Mouse (Mus musculus): ENCODE measurements around the gene Psmb3. TPM values are rescaled to one million over a fixed set of nuclear protein-coding genes. Genes with fewer than 3 reads are reported as not detected.
A peak's percentile ranks its signal among the peaks of the same experiment; 100 is the strongest.

The Psmb3 gene
- polyA plus RNA-seq, 1 experiment from 2014 or later = 430 TPM

GRCm38 (mm10) chr11:97660734-97661647, 42.2 kb upstream of the Psmb3 start:
- 4% methylated on average over 27 of the region's 27 CpGs for WGBS

GRCm38 (mm10) chr11:97661648-97662133, 41.5 kb upstream of the Psmb3 start:
- peak overlapping the region; percentile 98 for H3K27ac ChIP-seq (ENCODE audit: low read length)
- peak overlapping the region; percentile 74 for H3K4me2 ChIP-seq (ENCODE audit: low read depth, low read length)
- peak overlapping the region; percentile 92 for H3K9ac ChIP-seq (ENCODE audit: low read length)
- peaks cover 12% of the 10 kb centered on the region for H3K36me3 ChIP-seq (ENCODE audit: control insufficient read depth, insufficient read depth, low read length)
- peak overlapping the region; percentile 87 for H3K4me3 ChIP-seq (ENCODE audit: low read length)
- peaks cover 7% of the 10 kb centered on the region for H3K27me3 ChIP-seq (ENCODE audit: control insufficient read depth, insufficient read depth, low read depth, low read length)
- WGBS = 0% methylated on average over 20 of the region's 20 CpGs
- no peaks in the 10 kb centered on the region for H3K9me3 ChIP-seq (ENCODE audit: control insufficient read depth, low read length)
- ATAC-seq (ENCODE audit: low read depth) = peak; percentile 16; the same call in 1 of the 2 replicates
- H3K4me1 ChIP-seq (replicated peaks; ENCODE audit: control insufficient read depth, insufficient read depth, low read length) = peaks cover 41% of the 10 kb centered on the region

More at GRCm38 (mm10) chr11:97660734-97661647, 42.2 kb upstream of the Psmb3 start:
- H3K9me3 ChIP-seq (ENCODE audit: control insufficient read depth, low read length) = no peaks in the 10 kb centered on the region
- no peak for ATAC-seq (ENCODE audit: low read depth)
- peaks cover 41% of the 10 kb centered on the region for H3K4me1 ChIP-seq (replicated peaks; ENCODE audit: control insufficient read depth, insufficient read depth, low read length)
- H3K4me3 ChIP-seq (ENCODE audit: low read length) = peak overlapping the region; percentile 87
- peaks cover 7% of the 10 kb centered on the region for H3K27me3 ChIP-seq (ENCODE audit: control insufficient read depth, insufficient read depth, low read depth, low read length)
- peak overlapping the region; percentile 98 for H3K27ac ChIP-seq (ENCODE audit: low read length)
- H3K4me2 ChIP-seq (ENCODE audit: low read depth, low read length) = peak overlapping the region; percentile 74
- H3K9ac ChIP-seq (ENCODE audit: low read length) = peak overlapping the region; percentile 92
- H3K36me3 ChIP-seq (ENCODE audit: control insufficient read depth, insufficient read depth, low read length) = peaks cover 5% of the 10 kb centered on the region

GRCm38 (mm10) chr11:97662207-97662892, 40.8 kb upstream of the Psmb3 start:
- Histone ChIP-seq H3K36me3 (ENCODE audit: control insufficient read depth, insufficient read depth, low read length) (peaks cover 15% of the 10 kb centered on the region), H3K27ac (ENCODE audit: low read length) (peak overlapping the region; percentile 98), H3K9ac (ENCODE audit: low read length) (peak overlapping the region; percentile 92), H3K4me2 (ENCODE audit: low read depth, low read length) (peak overlapping the region; percentile 74), H3K4me3 (ENCODE audit: low read length) (peak overlapping the region; percentile 87), H3K4me1 (replicated peaks; ENCODE audit: control insufficient read depth, insufficient read depth, low read length) (peaks cover 41% of the 10 kb centered on the region), H3K9me3 (ENCODE audit: control insufficient read depth, low read length) (no peaks in the 10 kb centered on the region), H3K27me3 (ENCODE audit: control insufficient read depth, insufficient read depth, low read depth, low read length) (peaks cover 7% of the 10 kb centered on the region)
- peak; percentile 18; the same call in 1 of the 2 replicates for ATAC-seq (ENCODE audit: low read depth)
- WGBS = 2% methylated on average over 21 of the region's 21 CpGs

- ATAC-seq (ENCODE audit: low read depth) = peak; percentile 56
- Histone ChIP-seq H3K4me2 (ENCODE audit: low read depth, low read length) (peak within 1 kb of the TSS; percentile 74), H3K4me1 (replicated peaks; ENCODE audit: control insufficient read depth, insufficient read depth, low read length) (peaks cover 41% of the 10 kb centered on the region), H3K4me3 (ENCODE audit: low read length) (peak within 1 kb of the TSS; percentile 87), H3K36me3 (ENCODE audit: control insufficient read depth, insufficient read depth, low read length) (peaks cover 19% of the 10 kb centered on the region), H3K9ac (ENCODE audit: low read length) (peak within 1 kb of the TSS; percentile 92), H3K27me3 (ENCODE audit: control insufficient read depth, insufficient read depth, low read depth, low read length) (peaks cover 7% of the 10 kb centered on the region), H3K9me3 (ENCODE audit: control insufficient read depth, low read length) (no peaks in the 10 kb centered on the region), H3K27ac (ENCODE audit: low read length) (peak within 1 kb of the TSS; percentile 98)
- 0% methylated on average over 15 of the region's 76 CpGs for WGBS
These were observed 40.2 kb upstream of the Psmb3 start, which contains the start of gene Mllt6 for GRCm38 (mm10) chr11:97662893-97663527. Gene Mllt6, plus strand, starts transcription at chr11:97663414.

GRCm38 (mm10) chr11:97663528-97664338, 39.5 kb upstream of the Psmb3 start:
- Histone ChIP-seq H3K4me1 (replicated peaks; ENCODE audit: control insufficient read depth, insufficient read depth, low read length) (peaks cover 40% of the 10 kb centered on the region), H3K9ac (ENCODE audit: low read length) (peak overlapping the region; percentile 87), H3K27me3 (ENCODE audit: control insufficient read depth, insufficient read depth, low read depth, low read length) (peaks cover 7% of the 10 kb centered on the region), H3K27ac (ENCODE audit: low read length) (peak overlapping the region; percentile 98), H3K4me3 (ENCODE audit: low read length) (peak overlapping the region; percentile 87), H3K9me3 (ENCODE audit: control insufficient read depth, low read length) (no peaks in the 10 kb centered on the region), H3K4me2 (ENCODE audit: low read depth, low read length) (peak overlapping the region; percentile 74), H3K36me3 (ENCODE audit: control insufficient read depth, insufficient read depth, low read length) (peaks cover 24% of the 10 kb centered on the region)
- WGBS = 0% methylated on average over 33 of the region's 57 CpGs
- peak; percentile 21 for ATAC-seq (ENCODE audit: low read depth)

- ATAC-seq (ENCODE audit: low read depth) = no peak
- peaks cover 26% of the 10 kb centered on the region for H3K36me3 ChIP-seq (ENCODE audit: control insufficient read depth, insufficient read depth, low read length)
- H3K4me2 ChIP-seq (ENCODE audit: low read depth, low read length) = peak overlapping the region; percentile 74
- no peaks in the 10 kb centered on the region for H3K9me3 ChIP-seq (ENCODE audit: control insufficient read depth, low read length)
- peaks cover 7% of the 10 kb centered on the region for H3K27me3 ChIP-seq (ENCODE audit: control insufficient read depth, insufficient read depth, low read depth, low read length)
- peak overlapping the region; percentile 87 for H3K4me3 ChIP-seq (ENCODE audit: low read length)
- peak overlapping the region; percentile 98 for H3K27ac ChIP-seq (ENCODE audit: low read length)
- under 1% methylated on average over 6 of the region's 8 CpGs for WGBS
- H3K4me1 ChIP-seq (replicated peaks; ENCODE audit: control insufficient read depth, insufficient read depth, low read length) = peaks cover 40% of the 10 kb centered on the region
- H3K9ac ChIP-seq (ENCODE audit: low read length) = peak overlapping the region; percentile 87
These were observed 38.9 kb upstream of the Psmb3 start for GRCm38 (mm10) chr11:97664339-97664665.

- peak overlapping the region; percentile 87 for H3K9ac ChIP-seq (ENCODE audit: low read length)
- peak overlapping the region; percentile 98; the same call in 1 of the 2 replicates for H3K27ac ChIP-seq (ENCODE audit: low read length)
- peaks cover 41% of the 10 kb centered on the region for H3K4me1 ChIP-seq (replicated peaks; ENCODE audit: control insufficient read depth, insufficient read depth, low read length)
These were observed 38.4 kb upstream of the Psmb3 start for GRCm38 (mm10) chr11:97664771-97665240.

GRCm38 (mm10) chr11:97665431-97665830, 37.8 kb upstream of the Psmb3 start:
- H3K27me3 ChIP-seq (ENCODE audit: control insufficient read depth, insufficient read depth, low read depth, low read length) = peaks cover 7% of the 10 kb centered on the region
- H3K27ac ChIP-seq (ENCODE audit: low read length) = no peak overlapping the region
- ATAC-seq (ENCODE audit: low read depth) = no peak
- peaks cover 34% of the 10 kb centered on the region for H3K36me3 ChIP-seq (ENCODE audit: control insufficient read depth, insufficient read depth, low read length)
- H3K4me1 ChIP-seq (replicated peaks; ENCODE audit: control insufficient read depth, insufficient read depth, low read length) = peaks cover 47% of the 10 kb centered on the region
- WGBS = 92% methylated on average over 13 of the region's 13 CpGs
- no peak overlapping the region; the same call in 1 of the 2 replicates for H3K4me3 ChIP-seq (ENCODE audit: low read length)
- H3K9me3 ChIP-seq (ENCODE audit: control insufficient read depth, low read length) = no peaks in the 10 kb centered on the region
- no peak overlapping the region for H3K9ac ChIP-seq (ENCODE audit: low read length)
- 0 out of 2 replicates have a peak overlapping the region, but pooled peaks have one; percentile 74 for H3K4me2 ChIP-seq (ENCODE audit: low read depth, low read length)

More at GRCm38 (mm10) chr11:97664771-97665240, 38.4 kb upstream of the Psmb3 start:
- Histone ChIP-seq H3K27me3 (ENCODE audit: control insufficient read depth, insufficient read depth, low read depth, low read length) (peaks cover 7% of the 10 kb centered on the region), H3K4me3 (ENCODE audit: low read length) (peak overlapping the region; percentile 87), H3K9me3 (ENCODE audit: control insufficient read depth, low read length) (no peaks in the 10 kb centered on the region), H3K36me3 (ENCODE audit: control insufficient read depth, insufficient read depth, low read length) (peaks cover 29% of the 10 kb centered on the region), H3K4me2 (ENCODE audit: low read depth, low read length) (peak overlapping the region; percentile 74)
- no peak for ATAC-seq (ENCODE audit: low read depth)
- WGBS = 26% methylated on average over 6 of the region's 6 CpGs
